Mouse (Mus musculus) adrenal gland, adult (tissue): ENCODE results near the gene Magi1.
"Not testable (repeated sequence)": the region's sequence is repeated elsewhere in the genome, so short reads cannot be mapped to it uniquely, and the experiment has no call there.

Experiments
- DNase-seq, 2 experiments: peaks; one replicate each; pipeline ENCODE4 v3.0.0; 2022 to 2023; ENCODE audit warnings: low spot score in 1 of 2; ENCODE audit not compliant: inconsistent age in 2 of 2

Gene Magi1

DNA sequence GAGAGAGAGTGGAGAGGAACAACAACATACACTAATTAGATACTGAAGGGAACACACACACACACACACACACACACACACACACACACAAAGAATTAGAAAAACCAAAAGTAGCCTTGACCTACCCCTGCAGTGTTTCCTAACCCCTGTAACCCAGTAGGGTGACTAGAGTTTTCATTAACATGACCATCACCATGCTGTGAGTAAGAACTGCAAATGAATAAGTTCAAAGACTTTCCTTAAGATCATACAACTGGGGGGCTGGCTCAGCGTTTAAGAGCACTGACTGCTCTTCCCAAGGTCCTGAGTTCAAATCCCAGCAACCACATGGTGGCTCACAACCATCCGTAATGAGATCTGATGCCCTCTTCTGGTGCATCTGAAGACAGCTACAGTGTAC, 280.1 kb downstream of the Magi1 start:
- not testable (repeated sequence) for DNase-seq

DNA sequence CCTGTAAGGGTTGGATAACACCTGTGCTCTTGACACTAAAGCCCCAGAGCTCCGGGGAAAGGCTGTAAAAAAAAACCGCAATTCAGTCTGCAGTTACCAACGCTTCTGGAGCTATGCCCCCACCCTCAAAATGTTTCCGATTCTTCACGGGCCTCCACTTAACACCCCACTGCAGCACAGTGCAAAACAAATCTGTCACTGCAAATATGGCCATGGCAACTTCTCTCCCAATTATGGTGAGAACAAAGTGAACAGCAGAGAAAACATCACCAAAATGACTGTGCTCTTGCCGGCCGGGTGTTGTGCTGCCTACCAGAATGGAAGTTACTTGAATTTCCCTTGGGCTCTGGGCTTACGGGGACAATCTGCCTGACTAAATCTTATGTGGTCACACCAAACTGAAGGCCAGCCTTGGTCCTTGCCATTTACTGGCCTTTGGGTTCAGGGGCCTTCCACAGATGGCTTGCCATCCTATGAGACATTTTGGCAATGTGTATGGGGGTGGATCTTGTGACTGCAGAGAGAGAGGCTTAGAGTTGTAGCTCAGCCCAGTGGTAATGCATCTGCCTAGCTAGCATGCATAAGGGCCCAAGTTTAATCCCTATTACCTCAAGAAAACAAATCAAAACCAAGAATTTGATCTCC, 286.8 kb downstream of the Magi1 start:
- peak; percentile 73 to 83 for DNase-seq

DNA sequence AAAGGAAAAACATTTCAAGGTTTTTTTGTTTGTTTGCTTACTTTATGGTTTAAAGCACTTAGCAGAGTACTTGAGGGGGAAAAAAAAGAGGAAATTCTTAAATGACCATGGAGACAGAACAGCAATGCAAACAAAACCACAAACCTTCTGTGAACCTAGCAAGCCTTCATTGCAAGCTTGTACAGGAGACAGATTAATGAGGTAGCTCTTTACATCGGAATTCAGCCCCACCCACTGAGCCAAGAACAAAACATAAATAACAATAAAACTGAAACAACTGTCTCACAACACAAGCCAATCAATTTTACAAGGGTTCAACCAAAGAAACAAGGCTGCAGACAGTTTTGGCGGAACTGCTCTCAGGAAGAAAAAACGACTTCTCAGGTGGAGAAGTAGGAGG, 296.2 kb downstream of the Magi1 start:
- DNase-seq: no peak

- peak; percentile 43 to 84 for DNase-seq
Measured at GRCm38 (mm10) chr6:93985111-93985510, 298.6 kb downstream of the Magi1 start.

DNA sequence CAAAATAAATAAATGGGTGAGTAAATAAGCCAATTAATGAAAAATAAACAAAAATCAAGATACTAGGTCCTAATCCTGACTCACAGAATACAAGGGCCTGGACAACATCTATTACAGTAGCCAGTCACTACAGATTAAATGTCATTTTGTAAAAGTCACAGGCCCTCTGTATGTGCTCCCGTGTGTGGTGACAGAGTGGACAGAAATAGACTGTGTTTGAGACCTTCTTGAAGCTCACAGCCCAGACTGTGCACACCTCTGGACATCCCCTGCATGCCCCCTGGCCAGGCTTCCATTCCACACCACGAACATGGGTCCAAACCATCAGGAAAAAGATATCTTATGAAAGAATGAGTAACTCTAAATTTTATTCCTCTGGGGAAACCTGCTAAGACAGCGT, 300.2 kb downstream of the Magi1 start:
- DNase-seq: no peak

DNA sequence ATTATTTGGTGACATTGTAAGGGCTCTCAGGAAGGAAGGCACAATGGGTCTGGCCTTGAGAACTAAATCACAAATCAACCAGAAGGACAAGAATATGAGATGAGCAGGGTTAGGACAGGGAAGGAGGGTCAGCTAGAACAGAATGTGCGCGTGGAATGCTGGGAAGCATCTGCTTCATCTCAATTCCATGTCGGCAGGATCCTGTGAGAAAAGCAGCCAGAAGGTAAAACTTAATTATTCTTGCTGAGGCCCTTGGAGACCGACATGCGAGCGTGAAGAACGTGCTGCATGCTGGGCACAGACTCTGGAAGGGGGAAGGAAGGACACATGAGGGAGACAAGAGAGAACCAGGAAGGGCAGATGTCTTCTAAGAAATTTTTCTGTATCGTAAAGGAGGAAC, 302.5 kb downstream of the Magi1 start:
- peak; percentile 36 to 68 for DNase-seq

DNA sequence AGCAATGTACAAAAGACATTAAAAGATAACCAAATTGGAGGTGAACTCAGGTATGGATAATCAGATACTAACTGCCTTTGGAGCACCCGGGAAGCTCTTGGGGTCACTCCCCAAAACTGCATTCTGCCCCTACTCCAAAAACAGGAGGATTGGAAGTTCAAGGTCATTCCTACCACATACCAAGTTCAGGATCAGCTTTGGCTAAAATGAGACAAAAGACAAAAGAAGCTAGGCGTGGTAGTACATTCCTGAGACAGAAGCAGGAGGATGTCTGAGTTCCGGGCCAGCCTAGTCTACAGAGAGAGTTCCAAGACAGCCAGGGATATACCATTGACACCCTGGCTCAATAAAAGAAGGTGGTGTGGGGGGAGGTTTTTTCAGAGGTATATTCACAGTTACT, 304.5 kb downstream of the Magi1 start:
- no peak for DNase-seq

DNA sequence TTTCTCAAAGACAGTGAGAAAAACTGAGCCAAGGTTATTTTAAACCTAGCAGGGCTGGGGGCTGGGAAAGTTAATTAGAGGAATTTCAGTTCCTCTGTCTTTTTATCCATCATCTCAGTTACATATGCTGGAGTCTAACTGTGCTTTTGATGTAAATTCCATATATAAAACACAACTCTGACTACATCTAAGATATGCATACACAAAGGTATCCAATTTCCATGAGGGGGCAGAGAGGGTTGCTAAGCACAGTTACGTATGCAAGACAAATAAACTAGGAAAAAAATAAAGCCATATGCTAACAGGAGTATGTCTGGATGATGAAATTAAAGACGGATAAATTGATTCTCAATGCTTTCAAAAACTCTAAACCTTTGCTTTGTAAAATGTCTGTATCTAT, 315.0 kb downstream of the Magi1 start:
- no peak for DNase-seq

GRCm38 (mm10) chr6:93962757-93963336, 320.9 kb downstream of the Magi1 start:
- no peak for DNase-seq

- no peak for DNase-seq
Measured at GRCm38 (mm10) chr6:93961782-93962181, 321.9 kb downstream of the Magi1 start.

- no peak for DNase-seq
Measured at GRCm38 (mm10) chr6:93957172-93957571, 326.5 kb downstream of the Magi1 start.

DNA sequence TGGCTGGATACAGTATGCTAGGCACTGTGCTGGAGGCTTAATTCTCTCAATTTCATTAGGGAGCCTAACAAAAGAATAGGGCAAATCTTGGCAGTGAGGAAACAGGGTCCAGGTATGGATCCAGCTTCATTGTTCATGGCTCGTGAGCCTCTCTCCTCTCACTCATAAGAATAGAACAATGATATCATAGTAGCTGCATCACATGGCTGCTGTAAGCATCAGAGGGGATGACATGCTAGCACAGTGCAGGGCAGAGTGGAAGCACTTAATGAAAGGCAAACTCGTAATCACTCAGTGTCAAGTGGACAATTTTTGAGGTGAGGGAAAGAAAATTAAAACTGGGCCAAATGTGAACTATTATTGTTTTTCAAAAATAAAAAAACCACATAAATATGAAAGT, 337.1 kb downstream of the Magi1 start:
- DNase-seq: no peak

GRCm38 (mm10) chr6:93936359-93936758, 347.4 kb downstream of the Magi1 start:
- no peak for DNase-seq

- peak; percentile 33 to 40 for DNase-seq
Measured at GRCm38 (mm10) chr6:93935793-93936192, 347.9 kb downstream of the Magi1 start.

GRCm38 (mm10) chr6:93934700-93935099, 349.0 kb downstream of the Magi1 start:
- DNase-seq: no peak

- DNase-seq: no peak
Measured at GRCm38 (mm10) chr6:93924568-93924967, 359.1 kb downstream of the Magi1 start.

DNA sequence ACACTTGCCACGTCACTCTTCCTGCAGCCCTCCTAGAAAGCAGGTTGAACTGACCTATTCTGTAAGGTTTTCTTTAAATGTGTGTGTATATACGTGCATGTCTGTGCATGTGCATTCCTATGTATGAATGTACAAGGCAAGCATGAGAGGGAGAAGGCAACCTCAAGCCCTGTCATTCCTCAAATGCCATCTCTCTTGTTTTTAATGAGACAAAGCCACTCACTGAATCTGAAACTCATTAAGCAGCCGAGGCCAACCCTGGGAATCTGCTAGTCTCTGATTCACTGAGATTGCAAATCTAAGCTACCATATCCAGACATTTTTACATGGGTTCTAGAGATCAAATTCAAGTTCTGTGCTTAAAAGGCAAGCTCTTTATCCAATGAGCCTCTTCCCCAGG, 359.7 kb downstream of the Magi1 start:
- DNase-seq: no peak

GRCm38 (mm10) chr6:93923351-93923750, 360.4 kb downstream of the Magi1 start:
- no peak for DNase-seq

DNA sequence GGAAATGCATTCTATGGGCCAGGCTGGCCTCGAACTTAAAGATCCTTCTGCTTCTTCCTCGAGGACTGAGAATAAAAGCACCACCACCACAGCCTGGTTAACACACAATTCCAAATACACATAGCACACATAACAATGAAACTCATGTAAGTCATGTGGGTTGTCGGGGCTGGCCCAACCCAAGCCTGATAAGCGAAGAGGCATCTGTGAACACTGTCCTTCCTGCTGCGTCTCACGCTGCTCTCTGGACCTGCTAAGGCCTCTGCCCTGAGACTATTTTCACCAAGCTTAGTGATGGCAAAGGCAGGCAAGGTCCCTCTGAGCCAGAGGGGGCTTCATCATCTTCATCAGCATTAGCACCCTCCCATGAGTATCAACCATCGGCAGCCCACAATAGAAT, 360.8 kb downstream of the Magi1 start:
- DNase-seq: no peak

DNA sequence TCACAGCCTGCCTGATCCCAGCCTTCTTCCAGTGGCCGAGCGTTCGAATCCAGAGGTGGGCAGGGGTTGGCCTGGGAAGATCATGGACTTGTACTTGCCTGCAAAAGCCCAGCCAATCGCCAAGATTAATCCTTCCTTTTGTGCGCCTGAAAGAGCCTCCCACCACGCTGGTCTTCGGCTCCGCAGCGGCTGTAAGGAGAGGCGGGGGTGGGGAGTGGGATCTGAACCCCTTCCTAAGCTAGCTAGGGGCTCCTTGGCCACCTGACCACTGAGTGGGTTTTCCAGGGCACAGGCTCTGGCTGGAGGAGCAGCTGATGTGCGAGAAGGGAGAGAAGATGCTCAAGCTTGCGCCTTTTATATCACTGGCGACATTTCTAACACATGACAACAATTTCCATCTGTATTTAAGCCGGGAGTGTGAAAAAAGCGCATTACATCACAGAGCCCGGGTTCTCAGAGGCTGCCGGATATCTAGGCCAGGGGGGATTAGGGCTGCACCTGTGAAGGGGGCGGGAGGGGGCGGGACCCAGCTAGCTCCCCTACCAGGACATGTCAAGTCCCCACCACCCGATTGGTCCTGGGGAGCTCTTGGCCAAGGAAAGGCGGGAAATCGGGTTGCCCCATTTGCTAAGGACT, 370.4 kb downstream of the Magi1 start:
- DNase-seq: no peak

GRCm38 (mm10) chr6:93912582-93913225, 371.0 kb downstream of the Magi1 start:
- DNase-seq: no peak

DNA sequence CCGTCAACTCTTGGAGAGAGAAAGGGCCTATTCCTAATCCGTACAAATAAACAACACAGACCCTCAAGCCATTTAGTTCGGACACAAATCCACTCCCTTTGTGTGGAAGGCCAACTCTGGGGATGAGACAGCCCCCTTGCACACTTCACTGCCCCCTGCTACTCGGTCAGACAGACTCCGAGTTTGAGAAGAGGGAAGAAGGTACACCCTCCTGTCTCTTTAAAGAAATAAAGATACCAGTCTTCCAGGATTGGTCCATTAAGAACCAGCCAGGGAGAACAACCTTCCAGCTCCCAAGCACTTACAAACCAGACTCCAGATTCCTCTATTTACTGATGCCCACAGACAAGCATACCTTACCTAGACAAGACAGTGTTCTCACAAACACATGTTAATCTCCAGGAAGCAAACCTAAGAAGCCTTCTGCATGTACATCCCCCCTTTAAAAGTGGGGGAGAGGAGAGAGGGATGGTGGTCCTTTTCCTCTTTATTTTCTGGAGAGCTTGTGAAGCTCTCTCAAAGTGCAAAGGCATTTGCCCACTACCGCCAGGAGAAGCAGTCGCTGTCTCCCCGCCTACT, 371.6 kb downstream of the Magi1 start:
- DNase-seq: no peak
